Mouse (Mus musculus) testis, postnatal 10 days (tissue): Measurements from ENCODE around the gene Gas2l2.

ENCODE experiments used
- DNase-seq: peaks from one replicate; pipeline ENCODE4 v3.0.0; 2021; ENCODE audit warnings: low spot score

The Gas2l2 gene

DNA sequence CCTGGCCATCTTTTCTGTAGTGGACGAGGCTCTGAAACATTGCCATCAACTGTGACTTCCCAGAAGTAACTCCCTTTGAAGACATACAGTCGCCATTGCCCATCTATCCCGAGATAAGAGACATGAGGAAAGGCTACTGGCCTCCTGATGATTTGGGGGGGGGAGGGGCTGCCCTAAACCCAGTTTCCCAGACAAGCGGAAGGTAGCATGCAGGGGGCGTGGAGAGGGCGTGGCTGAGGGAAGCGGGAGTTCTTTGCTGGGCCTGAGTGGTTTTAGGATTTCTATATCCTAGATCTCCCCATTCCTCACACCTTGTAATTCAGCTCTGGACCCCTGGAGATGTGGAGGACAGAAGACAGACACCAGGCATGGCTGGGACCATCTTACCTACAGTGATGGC lies 14.6 kb upstream of the Gas2l2 start:
- no peak for DNase-seq

GRCm38 (mm10) chr11:83442596-83443267 lies 13.5 kb upstream of the Gas2l2 start:
- DNase-seq: peak; percentile 83

DNA sequence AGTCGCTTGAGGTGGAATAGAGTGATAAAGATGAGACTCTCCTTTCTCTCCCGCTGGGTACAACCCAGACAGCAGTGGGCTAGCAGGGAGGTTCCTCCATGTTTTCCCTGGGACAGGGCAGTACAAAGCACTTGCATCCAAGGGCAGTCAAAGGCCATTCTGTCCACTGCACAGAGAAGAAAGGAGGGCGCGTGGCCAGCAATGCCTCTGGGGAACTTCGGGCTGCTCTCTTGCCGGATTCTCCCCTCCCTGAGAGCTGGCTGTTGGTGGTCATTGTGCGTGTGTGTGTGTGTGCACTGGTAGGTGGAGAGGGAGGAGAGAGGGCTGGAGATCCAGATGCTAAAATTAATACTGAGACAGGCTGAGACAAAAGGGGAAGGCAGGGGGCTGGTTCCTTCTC lies 12.0 kb upstream of the Gas2l2 start:
- DNase-seq: peak; percentile 74

DNA sequence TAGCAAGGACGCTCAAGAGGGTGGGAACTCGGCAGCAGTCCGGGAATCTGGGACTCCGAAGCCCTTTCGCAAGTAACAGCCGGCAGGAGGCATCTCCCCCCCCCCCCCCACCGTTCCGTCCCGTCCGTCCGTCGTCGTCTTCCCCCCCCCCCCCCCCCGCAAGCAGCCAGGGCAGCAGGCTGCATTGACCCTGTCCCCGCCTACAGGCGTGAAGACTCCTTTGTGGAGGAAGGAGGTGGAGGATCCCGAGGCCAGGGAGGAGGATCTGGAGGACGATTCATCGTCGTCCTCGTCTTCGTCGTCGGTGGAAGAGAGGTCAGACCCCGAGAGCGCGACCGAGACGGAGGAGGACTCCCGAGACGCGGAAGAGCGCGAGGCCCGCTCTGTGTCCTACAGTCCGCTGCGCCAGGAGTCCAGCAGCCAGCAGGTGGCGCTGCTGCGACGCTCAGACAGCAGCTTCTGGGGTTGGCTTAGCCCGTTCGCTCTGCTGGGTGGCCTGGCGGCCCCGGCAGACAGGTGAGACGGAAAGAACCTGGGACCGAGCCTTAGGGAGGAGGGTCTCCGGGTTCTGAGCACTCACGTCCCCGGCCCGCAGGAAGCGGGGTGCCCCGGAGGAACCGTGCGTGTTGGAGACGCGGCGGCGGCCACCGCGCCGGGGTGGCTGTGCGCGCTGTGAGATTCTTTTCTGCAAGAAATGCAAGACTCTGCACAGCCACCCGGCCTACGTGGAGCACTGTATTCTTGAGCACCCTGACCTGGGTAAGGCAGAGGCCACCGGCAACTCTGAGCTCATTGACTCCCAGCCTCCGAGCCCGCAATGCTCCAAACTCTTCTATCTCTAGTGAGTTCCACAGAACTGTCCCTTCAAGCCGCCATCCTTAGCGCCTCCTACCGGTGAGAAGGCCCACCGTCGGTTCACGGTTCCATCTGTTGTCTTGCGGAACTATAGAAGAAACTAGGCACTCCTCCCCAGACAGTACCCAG lies 11.1 kb upstream of the Gas2l2 start:
- peak; percentile 90 for DNase-seq

- no peak for DNase-seq
These were observed 10.3 kb upstream of the Gas2l2 start for GRCm38 (mm10) chr11:83439426-83440060.

GRCm38 (mm10) chr11:83437377-83437776 lies 8.1 kb upstream of the Gas2l2 start, which contains the start of gene 1700020L24Rik:
TSS of gene 1700020L24Rik (plus strand) at chr11:83437677.
- no peak for DNase-seq

- DNase-seq: no peak
These were observed 3.3 kb upstream of the Gas2l2 start for GRCm38 (mm10) chr11:83432533-83432932.

DNA sequence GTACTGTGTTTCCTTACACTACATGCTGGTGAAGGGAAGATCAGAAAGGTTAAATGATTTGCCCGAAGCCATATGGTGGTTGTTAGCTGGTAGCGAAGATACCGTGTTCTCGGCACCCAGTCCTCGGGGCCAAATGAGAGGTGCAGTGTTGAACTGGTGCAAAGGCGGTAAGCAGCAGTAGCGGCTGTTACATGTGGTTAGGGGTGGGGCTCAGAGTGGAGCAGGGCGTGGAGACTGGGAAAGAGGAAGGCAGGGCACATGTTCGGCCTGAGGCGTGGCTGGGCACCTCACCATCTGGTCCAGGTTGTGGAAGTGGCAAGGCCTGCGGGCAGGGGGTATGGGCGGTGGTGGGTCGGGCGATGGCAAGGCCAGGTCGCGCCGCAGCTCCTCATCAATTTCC lies 2.3 kb downstream of the Gas2l2 start:
- no peak for DNase-seq

DNA sequence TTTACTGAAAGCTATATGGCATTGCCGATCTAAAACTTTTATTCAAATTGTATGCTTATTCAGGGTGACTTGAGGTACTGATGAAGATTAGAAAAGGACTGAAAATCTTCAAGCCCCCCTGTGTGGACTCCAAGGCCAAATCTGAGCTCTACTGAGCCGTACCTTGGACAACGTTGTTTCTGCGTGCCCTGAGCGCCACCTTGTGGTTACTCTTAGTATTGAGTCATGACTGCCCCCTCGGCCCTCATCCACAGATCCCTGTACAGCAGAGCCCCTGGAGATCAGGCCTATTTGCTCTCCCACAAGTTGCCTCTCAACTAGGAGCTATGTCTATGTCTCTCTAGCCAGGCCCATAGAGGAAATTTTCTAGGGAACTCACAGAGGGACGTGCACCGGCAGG lies 4.6 kb downstream of the Gas2l2 start:
- DNase-seq: peak; percentile 83

- DNase-seq: peak; percentile 91
These were observed 8.0 kb downstream of the Gas2l2 start for GRCm38 (mm10) chr11:83421305-83421704.

DNA sequence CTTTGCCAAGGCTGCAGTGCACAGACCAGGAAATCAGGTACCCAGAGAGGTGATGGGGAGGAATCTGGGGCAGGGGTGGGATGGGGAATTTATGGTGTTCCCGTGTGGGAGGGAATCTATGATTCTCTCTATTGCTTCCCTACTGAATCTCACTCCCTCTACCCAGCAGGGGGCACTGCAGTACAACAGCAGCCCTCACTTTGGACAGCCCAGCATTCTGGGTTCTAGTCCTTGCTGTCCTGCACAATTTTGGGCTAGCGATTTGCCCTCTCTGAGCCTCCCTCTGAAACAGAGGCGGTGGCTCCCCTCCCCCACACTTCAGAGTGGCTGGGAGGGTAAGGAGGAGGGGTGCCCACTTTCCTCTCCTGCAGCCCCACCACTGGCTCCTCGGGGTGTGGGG lies 8.9 kb downstream of the Gas2l2 start:
- DNase-seq: no peak

- no peak for DNase-seq
These were observed 10.7 kb downstream of the Gas2l2 start for GRCm38 (mm10) chr11:83418566-83418965.

GRCm38 (mm10) chr11:83417708-83418107 lies 11.5 kb downstream of the Gas2l2 start:
- DNase-seq: no peak

DNA sequence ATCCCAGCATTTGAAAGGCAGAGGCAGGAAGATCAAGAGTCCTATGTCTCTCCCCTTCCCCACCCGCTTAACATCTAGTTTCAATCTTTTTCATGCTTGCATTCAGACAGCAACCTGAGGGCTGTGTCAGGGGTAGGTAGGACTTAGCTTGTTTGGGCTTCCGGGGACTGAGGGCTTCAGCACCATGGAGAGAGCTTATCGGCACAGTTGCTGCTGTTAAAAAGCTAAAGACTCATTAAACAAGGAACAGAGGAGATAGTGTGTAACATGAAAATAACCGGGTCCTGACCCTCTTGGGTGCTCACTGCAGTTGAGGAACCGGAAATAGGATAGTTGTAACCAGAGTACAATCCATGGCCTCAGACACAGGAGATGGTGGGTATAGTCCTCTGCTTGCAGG lies 12.2 kb downstream of the Gas2l2 start:
- peak; percentile 78 for DNase-seq

GRCm38 (mm10) chr11:83410510-83410909 lies 18.7 kb downstream of the Gas2l2 start:
- no peak for DNase-seq

GRCm38 (mm10) chr11:83409792-83410291 lies 19.4 kb downstream of the Gas2l2 start:
- peak; percentile 46 for DNase-seq

- DNase-seq: peak; percentile 50
These were observed 20.0 kb downstream of the Gas2l2 start, which contains the start of gene Rasl10b for GRCm38 (mm10) chr11:83409087-83409754. TSS of gene Rasl10b (plus strand) at chr11:83409137.

- DNase-seq: no peak
These were observed 21.0 kb downstream of the Gas2l2 start for GRCm38 (mm10) chr11:83408242-83408641.

DNA sequence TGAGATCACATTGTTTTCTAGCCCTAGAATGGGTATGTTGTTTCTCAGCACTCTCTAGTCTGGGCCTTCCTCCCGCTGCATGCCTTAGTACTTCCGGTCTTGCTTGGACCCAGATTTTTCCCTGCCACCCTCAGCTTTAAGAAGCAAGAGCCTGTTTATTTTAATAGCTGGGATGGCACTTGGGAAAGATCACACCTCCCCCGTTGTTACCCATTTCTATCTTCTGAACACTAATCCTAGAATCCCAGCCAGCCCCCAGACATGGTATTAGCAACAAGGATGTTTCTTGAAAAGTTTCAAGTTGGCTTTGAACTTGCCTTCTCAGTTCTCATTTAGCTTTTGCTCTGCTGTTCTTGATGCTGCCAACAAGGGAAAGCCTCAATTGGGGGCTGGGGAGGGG lies 22.9 kb downstream of the Gas2l2 start:
- DNase-seq: no peak

- DNase-seq: no peak
These were observed 25.5 kb downstream of the Gas2l2 start for GRCm38 (mm10) chr11:83403787-83404186.

- no peak for DNase-seq
These were observed 30.5 kb downstream of the Gas2l2 start for GRCm38 (mm10) chr11:83398724-83399123.

DNA sequence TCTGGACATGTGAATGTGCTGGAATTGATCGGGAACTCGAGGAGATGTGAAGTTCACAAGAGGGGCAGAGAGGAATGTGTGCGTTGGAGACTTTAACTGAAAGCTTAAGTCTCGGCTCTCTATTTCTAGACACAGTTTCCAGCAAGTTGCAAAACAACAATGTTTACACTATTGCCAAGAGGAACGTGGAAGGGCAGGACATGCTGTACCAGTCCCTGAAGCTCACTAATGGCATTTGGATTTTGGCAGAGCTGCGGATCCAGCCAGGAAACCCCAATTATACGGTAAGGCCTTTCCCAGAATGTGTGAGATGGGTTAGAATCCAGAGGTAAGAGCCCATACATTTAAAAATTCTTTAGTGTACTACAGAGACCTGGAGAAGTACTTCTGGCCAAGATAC lies 31.6 kb downstream of the Gas2l2 start:
- DNase-seq: no peak
